Mouse (Mus musculus): Measurements from ENCODE around the gene Ftl1-ps1. TPM values are rescaled to one million over a fixed set of nuclear protein-coding genes. Genes with fewer than 3 reads are reported as not detected.

Ftl1-ps1 gene
- 97.5 and 136 TPM in 2 replicates for polyA plus RNA-seq (2015; fragmentation: Nextera tagmentation; extraction: Ambion mirVana)

- H3K4me2 ChIP-seq (replicated peaks): 0 out of 2 replicates have a peak within 1 kb of the TSS, but pooled peaks have one; percentile 17
- H3K9ac ChIP-seq (replicated peaks): no peak within 1 kb of the TSS
- H3K27ac ChIP-seq: no peak within 1 kb of the TSS
- H3K4me3 ChIP-seq (replicated peaks): no peak within 1 kb of the TSS
- no peak for ATAC-seq
- H3K4me1 ChIP-seq (replicated peaks): no peaks in the 10 kb centered on the region
- WGBS: 10% methylated on average over 11 of the region's 11 CpGs
- H3K27me3 ChIP-seq: no peaks in the 10 kb centered on the region
- H3K9me3 ChIP-seq: no peaks in the 10 kb centered on the region
- no peaks in the 10 kb centered on the region for H3K36me3 ChIP-seq
Measured at GRCm38 (mm10) chr13:74399298-74399839, at the start of gene Ftl1-ps1. TSS of gene Ftl1-ps1 (plus strand) at chr13:74399694.

DNA sequence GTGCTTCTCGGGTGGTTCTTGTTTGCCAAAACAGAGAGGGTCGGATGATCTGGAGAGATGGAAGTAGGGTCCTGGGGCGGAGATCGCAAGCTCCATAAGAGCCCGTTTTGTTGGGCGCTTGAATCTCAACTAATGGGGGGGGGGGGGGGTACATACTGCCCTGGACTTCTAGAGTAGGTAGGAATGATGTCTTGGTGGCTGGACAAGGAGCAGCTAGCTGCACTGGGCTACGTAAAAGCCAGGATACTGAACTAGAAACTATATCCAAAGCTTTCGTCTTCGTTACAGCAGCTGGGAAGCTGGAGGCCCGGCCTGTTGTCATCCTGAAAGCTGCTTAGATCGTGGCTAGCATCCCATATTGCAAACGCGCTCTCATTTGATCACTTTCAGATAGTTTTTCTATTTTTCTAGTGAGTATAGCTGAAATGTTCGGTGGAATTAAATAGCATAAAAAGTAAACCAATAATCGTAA lies 49.0 kb upstream of the Ftl1-ps1 start:
- Histone ChIP-seq H3K4me1 (replicated peaks) (peaks cover 26% of the 10 kb centered on the region), H3K27ac (peak overlapping the region; percentile 44), H3K27me3 (no peaks in the 10 kb centered on the region), H3K9me3 (no peaks in the 10 kb centered on the region), H3K4me2 (replicated peaks) (peak overlapping the region; percentile 76), H3K4me3 (replicated peaks) (peak overlapping the region; percentile 79), H3K36me3 (peaks cover 10% of the 10 kb centered on the region), H3K9ac (replicated peaks) (peak overlapping the region; percentile 73)
- 1% methylated on average over 15 of the region's 15 CpGs for WGBS
- ATAC-seq: no peak

GRCm38 (mm10) chr13:74356491-74356890 lies 43.0 kb upstream of the Ftl1-ps1 start:
- Histone ChIP-seq H3K4me3 (replicated peaks) (no peak overlapping the region), H3K9me3 (no peaks in the 10 kb centered on the region), H3K9ac (replicated peaks) (no peak overlapping the region), H3K36me3 (peaks cover 56% of the 10 kb centered on the region), H3K27ac (no peak overlapping the region), H3K27me3 (no peaks in the 10 kb centered on the region), H3K4me1 (replicated peaks) (0 out of 2 replicates have a peak, but pooled peaks cover 3% of the 10 kb centered on the region), H3K4me2 (replicated peaks) (no peak overlapping the region)
- 97% methylated on average over 13 of the region's 13 CpGs for WGBS
- ATAC-seq: no peak

- peaks cover 48% of the 10 kb centered on the region for H3K36me3 ChIP-seq
- WGBS: 78% methylated on average over 2 of the region's 2 CpGs
Measured at GRCm38 (mm10) chr13:74362218-74362617, 37.3 kb upstream of the Ftl1-ps1 start.

GRCm38 (mm10) chr13:74363176-74363858 lies 36.2 kb upstream of the Ftl1-ps1 start:
- H3K27me3 ChIP-seq: no peaks in the 10 kb centered on the region
- no peak for ATAC-seq
- no peak overlapping the region for H3K9ac ChIP-seq (replicated peaks)
- H3K36me3 ChIP-seq: peaks cover 43% of the 10 kb centered on the region
- no peak overlapping the region for H3K4me3 ChIP-seq (replicated peaks)
- H3K4me2 ChIP-seq (replicated peaks): no peak overlapping the region
- no peak overlapping the region for H3K27ac ChIP-seq
- no peaks in the 10 kb centered on the region for H3K9me3 ChIP-seq
- no peaks in the 10 kb centered on the region for H3K4me1 ChIP-seq (replicated peaks)
- 90% methylated on average over 13 of the region's 13 CpGs for WGBS

More at GRCm38 (mm10) chr13:74362218-74362617, 37.3 kb upstream of the Ftl1-ps1 start:
- no peaks in the 10 kb centered on the region for H3K9me3 ChIP-seq
- H3K27ac ChIP-seq: no peak overlapping the region
- no peak overlapping the region for H3K4me2 ChIP-seq (replicated peaks)
- no peaks in the 10 kb centered on the region for H3K4me1 ChIP-seq (replicated peaks)
- no peak overlapping the region for H3K9ac ChIP-seq (replicated peaks)
- ATAC-seq: no peak
- H3K4me3 ChIP-seq (replicated peaks): no peak overlapping the region
- no peaks in the 10 kb centered on the region for H3K27me3 ChIP-seq

- Histone ChIP-seq H3K4me3 (replicated peaks) (no peak within 1 kb of the TSS), H3K36me3 (peaks cover 38% of the 10 kb centered on the region), H3K4me2 (replicated peaks) (no peak within 1 kb of the TSS), H3K9ac (replicated peaks) (no peak within 1 kb of the TSS), H3K27ac (no peak within 1 kb of the TSS), H3K9me3 (no peaks in the 10 kb centered on the region), H3K4me1 (replicated peaks) (no peaks in the 10 kb centered on the region), H3K27me3 (no peaks in the 10 kb centered on the region)
- ATAC-seq: no peak
- WGBS: 91% methylated on average over 8 of the region's 8 CpGs
Measured at GRCm38 (mm10) chr13:74363859-74364235, 35.6 kb upstream of the Ftl1-ps1 start, which contains the start of gene Lrrc14b. TSS of gene Lrrc14b (minus strand) at chr13:74364005.

GRCm38 (mm10) chr13:74381533-74382276 lies 17.8 kb upstream of the Ftl1-ps1 start:
- H3K9ac ChIP-seq (replicated peaks): no peak overlapping the region
- ATAC-seq: no peak
- no peak overlapping the region for H3K27ac ChIP-seq

GRCm38 (mm10) chr13:74382289-74382688 lies 17.2 kb upstream of the Ftl1-ps1 start:
- H3K27me3 ChIP-seq: no peaks in the 10 kb centered on the region
- 70% methylated on average over 3 of the region's 3 CpGs for WGBS
- no peak overlapping the region for H3K4me3 ChIP-seq (replicated peaks)
- no peaks in the 10 kb centered on the region for H3K36me3 ChIP-seq
- no peak overlapping the region for H3K27ac ChIP-seq
- ATAC-seq: no peak
- H3K9me3 ChIP-seq: no peaks in the 10 kb centered on the region
- no peak overlapping the region for H3K9ac ChIP-seq (replicated peaks)
- no peaks in the 10 kb centered on the region for H3K4me1 ChIP-seq (replicated peaks)
- no peak overlapping the region for H3K4me2 ChIP-seq (replicated peaks)

More at GRCm38 (mm10) chr13:74381533-74382276, 17.8 kb upstream of the Ftl1-ps1 start:
- H3K36me3 ChIP-seq: no peaks in the 10 kb centered on the region
- WGBS: 83% methylated on average over 10 of the region's 10 CpGs
- H3K4me2 ChIP-seq (replicated peaks): no peak overlapping the region
- H3K4me3 ChIP-seq (replicated peaks): no peak overlapping the region
- H3K27me3 ChIP-seq: no peaks in the 10 kb centered on the region
- H3K4me1 ChIP-seq (replicated peaks): no peaks in the 10 kb centered on the region
- no peaks in the 10 kb centered on the region for H3K9me3 ChIP-seq

DNA sequence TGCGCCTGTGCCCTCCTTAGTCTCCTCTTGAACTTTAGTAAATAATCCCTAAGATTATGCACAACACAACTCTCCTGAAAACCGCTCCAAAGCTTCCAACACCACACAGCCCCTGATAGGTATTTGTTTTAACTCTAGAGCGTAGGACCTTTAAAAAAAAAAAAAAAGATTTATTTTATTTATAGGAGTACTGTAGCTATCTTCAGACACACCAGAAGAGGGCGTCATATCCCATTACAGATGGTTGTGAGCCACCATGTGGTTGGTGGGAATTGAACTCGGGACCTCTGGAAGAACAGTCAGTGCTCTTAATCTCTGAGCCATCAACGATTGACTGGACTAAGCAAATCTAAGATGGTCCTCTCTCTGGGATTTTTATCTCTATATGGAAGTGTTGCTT lies 9.8 kb upstream of the Ftl1-ps1 start:
- 74% methylated on average over 6 of the region's 6 CpGs for WGBS
- Histone ChIP-seq H3K36me3 (no peaks in the 10 kb centered on the region), H3K9me3 (no peaks in the 10 kb centered on the region), H3K4me1 (replicated peaks) (peaks cover 8% of the 10 kb centered on the region; the same call in 1 of the 2 replicates), H3K4me2 (replicated peaks) (peak overlapping the region; percentile 53), H3K9ac (replicated peaks) (no peak overlapping the region), H3K27me3 (no peaks in the 10 kb centered on the region), H3K27ac (no peak overlapping the region), H3K4me3 (replicated peaks) (peak overlapping the region; percentile 62)
- peak; percentile 16; the same call in 1 of the 2 replicates for ATAC-seq

GRCm38 (mm10) chr13:74390371-74390990 lies 9.0 kb upstream of the Ftl1-ps1 start, which contains the start of gene Zfp72:
TSS of gene Zfp72 (minus strand) at chr13:74390836.
- ATAC-seq: peak; percentile 93

GRCm38 (mm10) chr13:74391156-74391555 lies 8.3 kb upstream of the Ftl1-ps1 start:
- WGBS: 77% methylated on average over 2 of the region's 2 CpGs
- H3K4me1 ChIP-seq (replicated peaks): peaks cover 8% of the 10 kb centered on the region; the same call in 1 of the 2 replicates
- peak; percentile 35 for ATAC-seq
- no peaks in the 10 kb centered on the region for H3K27me3 ChIP-seq
- no peaks in the 10 kb centered on the region for H3K9me3 ChIP-seq
- H3K9ac ChIP-seq (replicated peaks): no peak overlapping the region
- no peak overlapping the region for H3K27ac ChIP-seq
- no peak overlapping the region for H3K4me2 ChIP-seq (replicated peaks)
- H3K4me3 ChIP-seq (replicated peaks): no peak overlapping the region
- H3K36me3 ChIP-seq: no peaks in the 10 kb centered on the region

More at GRCm38 (mm10) chr13:74390371-74390990, 9.0 kb upstream of the Ftl1-ps1 start, which contains the start of gene Zfp72:
- peaks cover 8% of the 10 kb centered on the region; the same call in 1 of the 2 replicates for H3K4me1 ChIP-seq (replicated peaks)
- H3K4me3 ChIP-seq (replicated peaks): peak within 1 kb of the TSS; percentile 62
- no peaks in the 10 kb centered on the region for H3K27me3 ChIP-seq
- H3K36me3 ChIP-seq: no peaks in the 10 kb centered on the region
- H3K9ac ChIP-seq (replicated peaks): peak within 1 kb of the TSS; percentile 67
- H3K27ac ChIP-seq: no peak within 1 kb of the TSS
- WGBS: under 1% methylated on average over 14 of the region's 14 CpGs
- peak within 1 kb of the TSS; percentile 53 for H3K4me2 ChIP-seq (replicated peaks)
- no peaks in the 10 kb centered on the region for H3K9me3 ChIP-seq
